In the genomic region with DNA sequence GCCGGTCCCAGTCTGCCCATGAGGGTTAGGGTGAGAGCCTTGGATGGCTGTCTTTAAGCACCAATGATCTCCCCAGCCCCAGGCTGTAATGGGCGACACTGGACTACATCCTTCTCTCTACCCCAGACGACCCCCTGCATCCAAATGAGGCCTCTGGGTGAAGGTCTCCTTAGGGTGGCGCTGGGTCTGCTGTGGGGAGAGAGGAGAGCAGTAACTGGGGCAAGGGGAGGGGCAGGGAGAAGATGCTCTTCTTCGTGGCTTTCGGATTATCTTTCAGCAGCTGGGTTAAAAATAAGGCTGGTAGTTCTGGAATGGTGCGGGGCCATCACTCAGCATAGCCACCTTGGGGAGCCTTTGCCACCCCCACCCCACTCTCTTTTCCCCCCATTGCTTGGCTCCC, we compare ENCODE assay signal across 21 mouse cellular contexts. TPM values are rescaled to one million over a fixed set of nuclear protein-coding genes. Genes with fewer than 3 reads are reported as not detected.
DNase-seq lines count a peak whose midpoint lies in the region; ATAC-seq and TF ChIP-seq lines count a peak whose summit lies in the region.
"Had no signal": no experiment of that assay in that cellular context is flagged by ENCODE, and none has a peak within 500 bp of the region (broad histone marks: within the 10 kb centered on the region; RNA-seq: fewer than 3 reads in every experiment).

No protein-coding gene starts in this region.

- no peak for TF ChIP-seq POLR2A in limb, embryonic 14.5 days (IDR thresholded peaks at IDR 0.05; ENCODE audit: borderline replicate concordance, extremely low read depth, insufficient read depth, insufficient read length)

- no peaks in the 10 kb centered on the region for H3K27me3 ChIP-seq in heart, embryonic 12.5 days (replicated peaks)
- H3K27me3 ChIP-seq in limb, embryonic 13.5 days: peaks cover 18% of the 10 kb centered on the region
- no peaks in the 10 kb centered on the region for H3K27me3 ChIP-seq in limb, embryonic 10.5 days (ENCODE audit: low read depth, poor library complexity, severe bottlenecking)
- H3K27me3 ChIP-seq in limb, embryonic 14.5 days (ENCODE audit: control insufficient read depth, insufficient read depth, low read length): no peaks in the 10 kb centered on the region
- no peaks in the 10 kb centered on the region for H3K27me3 ChIP-seq in stomach, embryonic 16.5 days (ENCODE audit: control insufficient read depth, insufficient read depth, low read length)
- no peaks in the 10 kb centered on the region for H3K27me3 ChIP-seq in liver, embryonic 11.5 days (replicated peaks; ENCODE audit: control insufficient read depth, insufficient read depth, low read length)

- DNase-seq in heart, adult 18-20 months: no peak
- DNase-seq in limb, embryonic 10.5 days (ENCODE audit: low spot score): no peak
- DNase-seq in limb, embryonic 14.5 days (ENCODE audit: low spot score): no peak
- DNase-seq in liver, embryonic 11.5 days (ENCODE audit: low spot score): no peak
- no peak for DNase-seq in urinary bladder, postnatal 10 days (ENCODE audit: low spot score)
- DNase-seq: adrenal gland, postnatal 36 days; cerebellum, adult 9-10 months; heart, postnatal 14 days; kidney, adult 9 months; right cerebral cortex, postnatal 14 days; spleen, adult 18-20 months; thymus, adult 18-20 months; thymus, postnatal 36 days had no signal

- H3K36me3 ChIP-seq in heart, embryonic 12.5 days: peaks cover 18% of the 10 kb centered on the region
- no peaks in the 10 kb centered on the region for H3K36me3 ChIP-seq in limb, embryonic 13.5 days
- no peaks in the 10 kb centered on the region for H3K36me3 ChIP-seq in limb, embryonic 10.5 days
- H3K36me3 ChIP-seq in limb, embryonic 14.5 days (ENCODE audit: control insufficient read depth, insufficient read depth, low read length): no peaks in the 10 kb centered on the region
- H3K36me3 ChIP-seq in stomach, embryonic 16.5 days (ENCODE audit: control insufficient read depth, insufficient read depth, low read length): no peaks in the 10 kb centered on the region
- no peaks in the 10 kb centered on the region for H3K36me3 ChIP-seq in liver, embryonic 11.5 days (ENCODE audit: control insufficient read depth, insufficient read depth, low read length)
- H3K36me3 ChIP-seq: hindbrain, embryonic 12.5 days had no signal

- no peak overlapping the region for H3K4me2 ChIP-seq in heart, embryonic 12.5 days
- no peak overlapping the region for H3K4me2 ChIP-seq in limb, embryonic 13.5 days (replicated peaks)
- H3K4me2 ChIP-seq in limb, embryonic 14.5 days (replicated peaks; ENCODE audit: low read depth, low read length, severe bottlenecking): no peak overlapping the region
- no peak overlapping the region for H3K4me2 ChIP-seq in stomach, embryonic 16.5 days (ENCODE audit: low read depth, low read length)
- H3K4me2 ChIP-seq in liver, embryonic 11.5 days: no peak overlapping the region
- H3K4me2 ChIP-seq: hindbrain, embryonic 12.5 days; lung, embryonic 14.5 days had no signal

- peak overlapping the region; percentile 56 for H3K9ac ChIP-seq in heart, embryonic 12.5 days
- H3K9ac ChIP-seq in limb, embryonic 13.5 days: no peak overlapping the region
- no peak overlapping the region for H3K9ac ChIP-seq in limb, embryonic 14.5 days (ENCODE audit: low read depth, low read length, severe bottlenecking)
- no peak overlapping the region for H3K9ac ChIP-seq in stomach, embryonic 16.5 days (ENCODE audit: low read length)
- H3K9ac ChIP-seq in liver, embryonic 11.5 days (ENCODE audit: low read depth, low read length): no peak overlapping the region
- H3K9ac ChIP-seq: hindbrain, embryonic 12.5 days; liver, embryonic 14.5 days; lung, embryonic 14.5 days had no signal

- peak overlapping the region; percentile 52; the same call in 1 of the 2 replicates for H3K27ac ChIP-seq in heart, embryonic 12.5 days (ENCODE audit: poor library complexity, severe bottlenecking)
- 0 out of 2 replicates have a peak overlapping the region, but pooled peaks have one; percentile 8 for H3K27ac ChIP-seq in limb, embryonic 13.5 days
- H3K27ac ChIP-seq in limb, embryonic 10.5 days: no peak overlapping the region
- H3K27ac ChIP-seq in limb, embryonic 14.5 days (replicated peaks; ENCODE audit: low read depth, low read length): 0 out of 2 replicates have a peak overlapping the region, but pooled peaks have one; percentile 22
- H3K27ac ChIP-seq in stomach, embryonic 16.5 days (ENCODE audit: low read length): peak overlapping the region; percentile 72; the same call in 1 of the 2 replicates
- no peak overlapping the region for H3K27ac ChIP-seq in liver, embryonic 11.5 days (ENCODE audit: low read depth, low read length)
- H3K27ac ChIP-seq: hindbrain, embryonic 12.5 days; liver, embryonic 14.5 days had no signal

- no peak overlapping the region for H3K4me3 ChIP-seq in heart, embryonic 12.5 days
- H3K4me3 ChIP-seq in limb, embryonic 13.5 days: no peak overlapping the region
- no peak overlapping the region for H3K4me3 ChIP-seq in limb, embryonic 10.5 days
- H3K4me3 ChIP-seq in limb, embryonic 14.5 days (replicated peaks; ENCODE audit: low read length): no peak overlapping the region
- no peak overlapping the region for H3K4me3 ChIP-seq in stomach, embryonic 16.5 days (replicated peaks; ENCODE audit: low read length)
- no peak overlapping the region for H3K4me3 ChIP-seq in liver, embryonic 11.5 days (ENCODE audit: low read depth, low read length)
- H3K4me3 ChIP-seq: hindbrain, embryonic 12.5 days had no signal

- no peaks in the 10 kb centered on the region for H3K9me3 ChIP-seq in heart, embryonic 12.5 days (replicated peaks)
- no peaks in the 10 kb centered on the region; the same call in 1 of the 2 replicates for H3K9me3 ChIP-seq in limb, embryonic 13.5 days
- H3K9me3 ChIP-seq in limb, embryonic 10.5 days (replicated peaks): no peaks in the 10 kb centered on the region
- no peaks in the 10 kb centered on the region for H3K9me3 ChIP-seq in limb, embryonic 14.5 days (ENCODE audit: control insufficient read depth, low read length)
- H3K9me3 ChIP-seq in stomach, embryonic 16.5 days (replicated peaks; ENCODE audit: control insufficient read depth, low read length): no peaks in the 10 kb centered on the region
- H3K9me3 ChIP-seq in liver, embryonic 11.5 days (ENCODE audit: control insufficient read depth, low read length): no peaks in the 10 kb centered on the region
- H3K9me3 ChIP-seq: hindbrain, embryonic 12.5 days had no signal

- no peak for ATAC-seq in heart, embryonic 12.5 days (ENCODE audit: insufficient number of reproducible peaks, low FRiP score)
- ATAC-seq in limb, embryonic 13.5 days (ENCODE audit: low FRiP score, low read depth): no peak
- ATAC-seq in limb, embryonic 14.5 days (ENCODE audit: low FRiP score, low read depth): no peak
- ATAC-seq in stomach, embryonic 16.5 days (ENCODE audit: insufficient read depth, low FRiP score): peak; percentile 26; the same call in 1 of the 2 replicates
- no peak for ATAC-seq in liver, embryonic 11.5 days (replicated peaks; ENCODE audit: low FRiP score)
- ATAC-seq: forebrain, embryonic 16.5 days had no signal

- peaks cover 86% of the 10 kb centered on the region for H3K4me1 ChIP-seq in heart, embryonic 12.5 days (replicated peaks)
- H3K4me1 ChIP-seq in limb, embryonic 13.5 days: peaks cover 28% of the 10 kb centered on the region
- 0 out of 2 replicates have a peak, but pooled peaks cover under 1% of the 10 kb centered on the region for H3K4me1 ChIP-seq in limb, embryonic 10.5 days
- peaks cover 12% of the 10 kb centered on the region for H3K4me1 ChIP-seq in limb, embryonic 14.5 days (ENCODE audit: control insufficient read depth, insufficient read depth, low read length)
- H3K4me1 ChIP-seq in stomach, embryonic 16.5 days (ENCODE audit: control insufficient read depth, insufficient read depth, low read length): peaks cover 15% of the 10 kb centered on the region
- peaks cover 11% of the 10 kb centered on the region for H3K4me1 ChIP-seq in liver, embryonic 11.5 days (replicated peaks; ENCODE audit: control insufficient read depth, insufficient read depth, low read length)
- H3K4me1 ChIP-seq: hindbrain, embryonic 12.5 days had no signal

- 58% methylated on average over 7 of the region's 7 CpGs for WGBS in heart, embryonic 12.5 days
- WGBS in limb, embryonic 13.5 days: 68% methylated on average over 7 of the region's 7 CpGs
- WGBS in limb, embryonic 10.5 days: 75% methylated on average over 7 of the region's 7 CpGs
- WGBS in limb, embryonic 14.5 days: 78% methylated on average over 7 of the region's 7 CpGs
- WGBS in stomach, embryonic 16.5 days: 80% methylated on average over 7 of the region's 7 CpGs
- 69% methylated on average over 7 of the region's 7 CpGs for WGBS in liver, embryonic 11.5 days

RNA-seq across cellular contexts. Expression of a gene that starts 49.1 kb away (rescaled TPM):
- polyA plus RNA-seq in heart, embryonic 12.5 days (2016; fragmentation: Nextera tagmentation; extraction: Ambion mirVana): 62.5 and 62.7 TPM in 2 replicates
- total RNA-seq in heart, adult 18-20 months (2021): 100 to 1,000 TPM; 393 to 402 TPM
- polyA plus RNA-seq in limb, embryonic 13.5 days (2015; fragmentation: Nextera tagmentation; extraction: Ambion mirVana): 2.4 and 2.7 TPM in 2 replicates
- 0.59 and 0.71 TPM in 2 replicates for polyA plus RNA-seq in limb, embryonic 10.5 days (2016; fragmentation: Nextera tagmentation; extraction: Ambion mirVana)
- polyA plus RNA-seq in limb, embryonic 14.5 days (2012; rRNA removed): 8.2 and 9.9 TPM in 2 replicates
- 2.1 and 2.6 TPM in 2 replicates for polyA plus RNA-seq in limb, embryonic 14.5 days (2014; fragmentation: Nextera tagmentation; extraction: Ambion mirVana)
- polyA plus RNA-seq in stomach, embryonic 16.5 days (2015; fragmentation: Nextera tagmentation; extraction: Ambion mirVana): 8.5 and 11.2 TPM in 2 replicates
- polyA plus RNA-seq in liver, embryonic 11.5 days (2014; fragmentation: Nextera tagmentation; extraction: Ambion mirVana): 0.19 and 0.26 TPM in 2 replicates
- total RNA-seq: monocyte, adult 5-6 weeks had no signal

Comparison
In these comparisons a context has a peak if more than half of its experiments do, and no peak if none do; other contexts are left out.
1. H3K27ac ChIP-seq: peak in heart, embryonic 12.5 days (single experiment), limb, embryonic 13.5 days (single experiment), limb, embryonic 14.5 days (single experiment) and stomach, embryonic 16.5 days (single experiment); none in limb, embryonic 10.5 days (single experiment) and liver, embryonic 11.5 days (single experiment).